Mouse (Mus musculus): ENCODE results near the gene Gga3. TPM values are rescaled to one million over a fixed set of nuclear protein-coding genes. Genes with fewer than 3 reads are reported as not detected.

The Gga3 gene
- polyA plus RNA-seq, 1 experiment: 0.78 TPM

DNA sequence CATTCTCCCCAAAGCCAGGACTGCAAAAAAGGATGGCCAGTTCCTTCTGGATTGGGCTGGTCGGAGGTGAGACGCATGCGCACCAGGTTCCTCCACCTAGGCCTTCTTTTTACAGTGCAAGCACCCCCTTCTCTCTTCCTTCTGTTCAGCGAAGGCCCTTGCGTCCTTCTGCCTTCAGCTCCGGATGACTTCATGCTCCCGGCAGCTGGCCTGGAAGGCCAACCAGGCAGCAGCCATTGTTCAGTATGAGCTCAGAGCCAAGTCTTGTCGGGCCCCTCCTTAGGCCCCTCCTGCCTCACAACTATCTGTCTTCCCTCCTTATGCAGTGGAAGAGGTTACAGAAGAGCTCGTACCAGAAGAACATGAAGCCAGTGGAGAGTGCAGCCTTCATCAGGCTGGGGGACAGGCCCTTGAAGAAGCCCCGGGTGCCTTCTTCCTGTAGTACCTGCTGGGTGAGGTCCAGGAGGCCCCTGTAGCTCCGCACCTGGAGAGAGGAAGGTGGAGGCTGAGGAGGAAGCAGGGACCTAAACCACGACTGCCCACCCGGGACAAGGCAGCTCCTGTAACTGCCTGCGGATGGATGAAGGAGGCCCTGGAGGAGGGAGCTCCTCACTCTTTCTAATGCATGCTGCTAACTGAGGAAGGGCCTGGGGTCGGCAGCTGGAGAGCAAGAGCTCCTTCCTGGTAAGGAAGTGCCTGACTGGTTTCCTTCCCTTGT, 11.4 kb upstream of the Gga3 start:
- H3K9me3 ChIP-seq (ENCODE audit: control insufficient read depth, low read length): no peaks in the 10 kb centered on the region
- H3K27me3 ChIP-seq (ENCODE audit: control insufficient read depth): no peaks in the 10 kb centered on the region
- H3K4me3 ChIP-seq (replicated peaks): no peak overlapping the region
- H3K4me1 ChIP-seq (ENCODE audit: control insufficient read depth): peaks cover 44% of the 10 kb centered on the region
- TF ChIP-seq TAL1 (IDR thresholded peaks at IDR 0.05; ENCODE audit: low read length) (no peak), GATA1 (IDR thresholded peaks at IDR 0.05; ENCODE audit: low read length) (no peak)
- H3K36me3 ChIP-seq (ENCODE audit: control insufficient read depth): peaks cover 61% of the 10 kb centered on the region

DNA sequence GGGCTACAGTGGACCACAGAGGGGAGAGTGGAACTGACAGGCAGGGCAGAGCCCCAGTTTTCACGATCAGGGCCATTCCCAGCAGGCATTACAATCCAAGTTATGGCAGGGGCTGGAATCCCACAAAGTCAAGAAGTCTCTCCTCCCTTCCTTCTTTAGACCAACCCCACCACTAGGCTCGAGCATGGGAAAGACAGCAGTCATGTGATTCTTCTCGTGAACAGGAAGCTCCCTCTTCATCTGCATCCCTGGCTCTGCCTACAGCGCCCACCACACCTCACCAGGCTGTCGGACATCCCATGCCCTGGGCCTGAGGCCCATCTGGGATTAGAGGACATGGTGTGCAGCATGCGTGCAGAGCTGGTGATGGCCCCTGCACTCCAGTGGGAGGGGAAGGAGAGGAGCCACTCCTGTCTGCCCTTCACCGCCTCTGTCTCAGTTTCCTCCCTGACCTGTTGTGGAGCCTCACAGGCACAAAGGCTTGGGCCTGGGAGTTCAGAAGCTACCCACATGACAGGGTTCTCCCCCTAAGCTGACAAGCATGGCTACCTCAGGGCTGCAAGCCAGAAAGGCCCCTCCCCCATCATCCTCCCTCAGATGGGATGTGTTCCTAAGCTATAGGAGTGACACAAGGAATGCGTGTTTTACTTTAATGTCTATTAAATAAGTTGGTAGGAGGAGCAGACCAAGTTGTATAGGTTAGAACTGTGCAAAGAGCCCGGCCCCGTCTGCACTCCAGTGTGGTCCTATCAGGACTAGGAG, 10.7 kb upstream of the Gga3 start:
- Histone ChIP-seq H3K36me3 (ENCODE audit: control insufficient read depth) (peaks cover 62% of the 10 kb centered on the region), H3K9me3 (ENCODE audit: control insufficient read depth, low read length) (no peaks in the 10 kb centered on the region), H3K4me1 (ENCODE audit: control insufficient read depth) (peaks cover 48% of the 10 kb centered on the region), H3K27me3 (ENCODE audit: control insufficient read depth) (no peaks in the 10 kb centered on the region), H3K4me3 (replicated peaks) (no peak overlapping the region)
- TF ChIP-seq TAL1 (IDR thresholded peaks at IDR 0.05; ENCODE audit: low read length): no peak
- TF ChIP-seq GATA1 (IDR thresholded peaks at IDR 0.05; ENCODE audit: low read length): no peak

DNA sequence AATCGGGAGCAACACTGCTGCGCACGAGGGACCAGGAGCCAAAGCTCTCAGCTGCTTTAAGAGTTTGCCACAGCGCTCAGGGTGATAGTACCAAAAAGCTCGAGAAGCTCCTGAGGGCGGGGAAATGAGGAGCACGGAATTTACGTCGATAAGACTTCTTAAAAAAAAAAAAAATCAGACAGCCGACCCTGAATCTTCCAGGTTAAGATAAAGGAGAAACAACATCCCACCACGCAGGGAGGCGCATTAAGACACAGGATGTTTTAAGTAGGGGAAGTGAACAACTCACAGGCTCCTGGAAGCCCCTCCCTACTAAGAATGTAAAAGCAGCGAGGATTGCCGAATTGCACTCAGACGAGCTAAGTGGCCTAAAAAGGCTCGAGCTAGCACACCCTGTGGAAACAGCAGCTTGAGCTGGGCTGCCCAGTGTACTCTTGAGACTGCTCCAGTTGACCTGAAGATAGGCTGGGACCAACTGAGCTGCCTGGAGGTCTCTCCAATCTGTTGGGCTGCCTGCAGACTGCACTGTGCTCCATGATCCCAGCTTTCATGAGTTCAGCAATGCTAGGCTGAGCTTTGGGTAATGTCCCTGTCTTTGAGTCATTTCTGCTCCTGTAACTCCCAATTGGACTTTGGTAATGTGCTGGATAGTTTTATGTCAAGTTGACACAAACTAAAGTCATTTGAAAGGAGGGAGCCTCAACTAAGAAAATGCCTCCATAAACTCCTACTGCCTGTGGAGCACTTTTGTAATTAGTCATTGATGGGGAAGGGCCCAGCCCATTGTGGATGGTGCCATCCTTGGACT, 9.5 kb upstream of the Gga3 start:
- no peak for TF ChIP-seq GATA1 (IDR thresholded peaks at IDR 0.05; ENCODE audit: low read length)
- no peak for TF ChIP-seq TAL1 (IDR thresholded peaks at IDR 0.05; ENCODE audit: low read length)
- peaks cover 54% of the 10 kb centered on the region for H3K4me1 ChIP-seq (ENCODE audit: control insufficient read depth)

DNA sequence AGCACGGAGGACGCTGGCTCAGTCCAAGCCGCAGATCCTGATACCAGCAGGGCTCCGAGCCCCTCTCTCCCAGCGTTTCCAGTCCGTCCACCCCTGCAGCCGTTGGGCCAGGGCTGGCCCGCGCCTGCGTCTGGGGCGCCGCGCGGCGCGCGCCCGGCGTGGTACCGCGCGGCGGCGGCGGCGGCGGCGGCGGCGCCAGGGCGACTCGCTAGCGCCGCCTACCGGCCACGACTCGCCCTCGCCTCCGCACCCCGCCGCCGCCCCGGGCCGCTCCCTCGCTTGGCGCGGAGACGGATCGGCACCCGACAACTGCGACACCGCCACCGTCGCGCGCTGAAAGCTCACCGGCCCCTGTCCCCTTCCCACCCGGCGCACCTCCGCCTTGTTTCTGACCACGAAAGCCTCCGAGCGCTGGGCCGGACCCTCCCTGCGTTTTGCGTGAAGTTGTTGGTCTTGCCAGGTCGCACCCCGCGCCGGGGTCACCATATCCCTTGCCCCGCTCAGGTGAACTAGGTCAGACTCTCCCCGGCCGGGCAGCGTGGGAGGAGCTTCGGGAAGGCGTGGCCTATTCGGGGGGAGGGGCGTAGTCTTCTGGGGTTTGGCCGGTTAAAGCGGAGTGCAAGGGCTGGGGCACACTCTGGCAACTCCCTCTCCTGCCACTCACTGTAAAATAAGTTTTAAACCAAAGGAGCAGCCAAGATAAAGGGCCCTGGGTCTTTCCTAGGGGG, 8.7 kb upstream of the Gga3 start, which contains the start of gene Mif4gd:
TSS of gene Mif4gd (minus strand) at position 560 of the 728 bp plus-strand sequence.
- no peak; the same call in 1 of the 2 replicates for TF ChIP-seq GATA1 (IDR thresholded peaks at IDR 0.05; ENCODE audit: low read length)
- no peak for TF ChIP-seq TAL1 (IDR thresholded peaks at IDR 0.05; ENCODE audit: low read length)
- Histone ChIP-seq H3K4me3 (replicated peaks) (peak within 1 kb of the TSS; percentile 83), H3K27me3 (ENCODE audit: control insufficient read depth) (no peaks in the 10 kb centered on the region), H3K4me1 (ENCODE audit: control insufficient read depth) (peaks cover 54% of the 10 kb centered on the region), H3K36me3 (ENCODE audit: control insufficient read depth) (peaks cover 68% of the 10 kb centered on the region), H3K9me3 (ENCODE audit: control insufficient read depth, low read length) (no peaks in the 10 kb centered on the region)

More for the DNA sequence above, 9.5 kb upstream of the Gga3 start:
- peaks cover 65% of the 10 kb centered on the region for H3K36me3 ChIP-seq (ENCODE audit: control insufficient read depth)
- peak overlapping the region; percentile 83 for H3K4me3 ChIP-seq (replicated peaks)
- H3K9me3 ChIP-seq (ENCODE audit: control insufficient read depth, low read length): no peaks in the 10 kb centered on the region
- no peaks in the 10 kb centered on the region for H3K27me3 ChIP-seq (ENCODE audit: control insufficient read depth)

DNA sequence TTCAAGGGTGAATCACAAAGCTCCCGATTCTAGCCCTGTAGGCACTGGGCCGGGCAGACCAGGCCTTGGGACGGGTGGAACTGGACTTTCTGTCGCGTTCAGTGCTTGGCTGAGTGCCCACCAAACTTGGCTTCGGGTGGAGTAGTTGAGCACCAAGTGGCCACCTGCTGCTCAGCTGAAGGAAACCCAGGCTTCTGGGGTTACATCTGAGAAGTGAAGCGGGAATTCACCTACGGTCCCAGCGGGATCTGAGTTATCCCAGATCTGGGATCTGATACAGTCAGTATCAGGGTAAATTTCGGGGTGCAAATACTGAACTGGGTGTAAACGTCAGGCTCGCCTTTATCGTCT, 8.2 kb upstream of the Gga3 start:
- no peaks in the 10 kb centered on the region for H3K9me3 ChIP-seq (ENCODE audit: control insufficient read depth, low read length)
- H3K36me3 ChIP-seq (ENCODE audit: control insufficient read depth): peaks cover 68% of the 10 kb centered on the region
- H3K4me3 ChIP-seq (replicated peaks): peak overlapping the region; percentile 83
- no peaks in the 10 kb centered on the region for H3K27me3 ChIP-seq (ENCODE audit: control insufficient read depth)
- TF ChIP-seq TAL1 (IDR thresholded peaks at IDR 0.05; ENCODE audit: low read length) (no peak), GATA1 (IDR thresholded peaks at IDR 0.05; ENCODE audit: low read length) (no peak)
- H3K4me1 ChIP-seq (ENCODE audit: control insufficient read depth): peaks cover 50% of the 10 kb centered on the region

DNA sequence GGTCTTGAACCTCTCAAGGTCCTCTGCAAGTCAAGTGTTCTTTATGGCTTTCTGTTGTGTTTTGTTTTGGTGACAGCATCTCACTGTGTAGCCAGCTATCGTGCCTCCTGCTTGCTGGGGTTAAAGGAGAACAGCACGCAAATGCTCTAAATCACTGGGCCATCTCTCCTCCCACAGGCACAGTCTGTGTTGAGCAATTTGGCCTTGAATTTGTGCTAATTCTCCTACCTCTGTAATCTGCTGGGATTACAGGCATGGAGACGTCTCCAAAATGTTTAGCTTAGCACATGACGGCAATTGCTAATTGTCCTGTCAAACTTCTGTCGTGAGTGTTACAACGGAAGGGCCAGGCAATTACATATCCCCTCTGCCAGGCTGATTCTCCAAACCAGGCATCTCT, 7.3 kb upstream of the Gga3 start:
- H3K9me3 ChIP-seq (ENCODE audit: control insufficient read depth, low read length): no peaks in the 10 kb centered on the region
- H3K4me1 ChIP-seq (ENCODE audit: control insufficient read depth): peaks cover 52% of the 10 kb centered on the region
- H3K4me3 ChIP-seq (replicated peaks): peak overlapping the region; percentile 83
- no peak for TF ChIP-seq TAL1 (IDR thresholded peaks at IDR 0.05; ENCODE audit: low read length)
- TF ChIP-seq GATA1 (IDR thresholded peaks at IDR 0.05; ENCODE audit: low read length): no peak
- no peaks in the 10 kb centered on the region for H3K27me3 ChIP-seq (ENCODE audit: control insufficient read depth)
- H3K36me3 ChIP-seq (ENCODE audit: control insufficient read depth): peaks cover 73% of the 10 kb centered on the region

DNA sequence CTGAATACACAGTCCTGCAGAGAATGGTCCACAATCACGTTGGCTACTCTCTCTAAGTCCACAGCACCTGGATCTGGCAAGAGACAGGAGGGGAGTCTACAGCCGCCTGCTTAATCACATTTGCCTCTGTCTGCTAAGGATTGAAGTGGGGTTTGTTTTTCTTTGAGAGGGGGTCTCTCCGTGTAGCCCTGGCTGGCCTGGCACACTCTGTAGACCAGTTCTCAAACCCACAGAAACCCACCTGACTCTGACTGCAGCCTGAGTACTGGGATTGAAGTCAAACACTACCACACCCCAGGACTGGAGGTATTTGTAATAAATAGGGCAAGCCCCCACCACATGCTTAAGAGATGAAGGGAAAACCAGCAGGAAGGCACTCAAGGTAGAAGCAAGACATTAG, 5.7 kb upstream of the Gga3 start:
- peaks cover 63% of the 10 kb centered on the region for H3K4me1 ChIP-seq (ENCODE audit: control insufficient read depth)
- H3K27me3 ChIP-seq (ENCODE audit: control insufficient read depth): no peaks in the 10 kb centered on the region
- no peak overlapping the region for H3K4me3 ChIP-seq (replicated peaks)
- TF ChIP-seq TAL1 (IDR thresholded peaks at IDR 0.05; ENCODE audit: low read length) (no peak), GATA1 (IDR thresholded peaks at IDR 0.05; ENCODE audit: low read length) (no peak)
- no peaks in the 10 kb centered on the region for H3K9me3 ChIP-seq (ENCODE audit: control insufficient read depth, low read length)
- peaks cover 73% of the 10 kb centered on the region for H3K36me3 ChIP-seq (ENCODE audit: control insufficient read depth)
